In genomic region chr17:3217023-3217422, GRCm38 (mm10) we compare ENCODE assay signal across 18 mouse cellular contexts.
"Had no signal": no experiment of that assay in that cellular context is flagged by ENCODE, and none has a peak within 500 bp of the region (broad histone marks: within the 10 kb centered on the region; RNA-seq: fewer than 3 reads in every experiment).

No protein-coding gene starts in this region.

- H3K4me2 ChIP-seq: limb, embryonic 12.5 days; limb, embryonic 15.5 days; lung, embryonic 15.5 days; midbrain, embryonic 12.5 days; midbrain, embryonic 15.5 days; neural tube, embryonic 12.5 days; neural tube, embryonic 15.5 days had no signal

- H3K36me3 ChIP-seq: midbrain, embryonic 15.5 days had no signal

- H3K27ac ChIP-seq: limb, embryonic 12.5 days; limb, embryonic 15.5 days; lung, embryonic 15.5 days; macrophage; midbrain, embryonic 12.5 days; midbrain, embryonic 15.5 days; neural tube, embryonic 12.5 days; neural tube, embryonic 15.5 days had no signal

- H3K9ac ChIP-seq: limb, embryonic 12.5 days; limb, embryonic 15.5 days; lung, embryonic 15.5 days; midbrain, embryonic 12.5 days; midbrain, embryonic 15.5 days; neural tube, embryonic 12.5 days; neural tube, embryonic 15.5 days had no signal

- H3K4me3 ChIP-seq: limb, embryonic 12.5 days; limb, embryonic 15.5 days; lung, embryonic 15.5 days; midbrain, embryonic 12.5 days; midbrain, embryonic 15.5 days; neural tube, embryonic 12.5 days; neural tube, embryonic 15.5 days had no signal

- H3K27me3 ChIP-seq: limb, embryonic 12.5 days; limb, embryonic 15.5 days; lung, embryonic 15.5 days; midbrain, embryonic 12.5 days; midbrain, embryonic 15.5 days; neural tube, embryonic 12.5 days; neural tube, embryonic 15.5 days had no signal

- DNase-seq: kidney, adult 2 months; kidney, postnatal 25 days; left cerebral cortex, postnatal 4 days; lung, adult 18-20 months; lung, postnatal 14 days; right cerebral cortex, adult 18-20 months; right cerebral cortex, postnatal 14 days; right cerebral cortex, postnatal 4 days; thymus, postnatal 25 days had no signal

- H3K4me1 ChIP-seq: limb, embryonic 12.5 days; limb, embryonic 15.5 days; midbrain, embryonic 12.5 days; midbrain, embryonic 15.5 days; neural tube, embryonic 12.5 days had no signal

- H3K9me3 ChIP-seq: limb, embryonic 12.5 days; limb, embryonic 15.5 days; lung, embryonic 15.5 days; midbrain, embryonic 12.5 days; midbrain, embryonic 15.5 days; neural tube, embryonic 12.5 days; neural tube, embryonic 15.5 days had no signal

- ATAC-seq: intestine, postnatal 0 days; midbrain, embryonic 15.5 days had no signal
